Mouse (Mus musculus) spleen, postnatal 14 days (tissue): ENCODE data around the gene AU040320.

ENCODE experiments used
- DNase-seq, 2 experiments: peaks; one replicate each; pipeline ENCODE4 v3.0.0; 2021 to 2022; ENCODE audit warnings: low spot score in 2 of 2

Gene AU040320

GRCm38 (mm10) chr4:126750046-126750683, 3.2 kb upstream of the AU040320 start:
- no peak for DNase-seq

DNA sequence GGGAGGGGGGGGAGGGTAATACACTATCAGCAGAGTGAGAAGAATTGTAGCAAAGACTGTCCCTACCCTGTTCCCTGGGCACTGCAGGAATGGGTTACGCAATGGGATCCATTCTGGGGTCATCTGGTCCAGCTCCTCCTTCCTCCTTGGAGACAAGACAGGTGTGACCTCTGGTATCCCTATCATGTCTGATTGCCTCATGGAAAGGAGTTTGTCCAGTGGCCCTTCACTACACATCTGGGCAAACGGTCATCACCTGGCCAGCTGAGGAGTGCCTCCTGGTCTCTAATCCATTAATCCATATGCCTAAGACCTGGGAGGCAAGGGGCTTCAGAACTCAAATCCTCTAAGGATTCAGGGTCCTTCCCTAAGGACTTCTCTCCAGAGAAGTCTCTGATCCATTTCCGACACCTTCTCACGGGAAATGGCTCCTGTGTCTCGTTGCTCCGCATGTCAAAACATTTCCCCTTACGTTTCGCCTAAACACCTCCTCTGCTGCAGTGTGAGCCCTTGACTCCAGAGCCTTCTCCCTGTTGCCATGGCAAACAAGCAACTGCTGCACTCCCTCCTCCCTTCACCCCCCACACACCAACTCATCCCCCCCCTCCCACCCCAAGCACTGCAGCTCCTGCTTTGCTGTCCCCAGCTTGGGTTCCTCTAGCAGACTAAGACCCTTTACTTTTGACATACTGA, 2.3 kb upstream of the AU040320 start:
- DNase-seq = no peak

- DNase-seq = no peak
Measured at GRCm38 (mm10) chr4:126751556-126752023, 1.8 kb upstream of the AU040320 start.

GRCm38 (mm10) chr4:126752024-126752607, 1.2 kb upstream of the AU040320 start:
- DNase-seq = no peak

DNA sequence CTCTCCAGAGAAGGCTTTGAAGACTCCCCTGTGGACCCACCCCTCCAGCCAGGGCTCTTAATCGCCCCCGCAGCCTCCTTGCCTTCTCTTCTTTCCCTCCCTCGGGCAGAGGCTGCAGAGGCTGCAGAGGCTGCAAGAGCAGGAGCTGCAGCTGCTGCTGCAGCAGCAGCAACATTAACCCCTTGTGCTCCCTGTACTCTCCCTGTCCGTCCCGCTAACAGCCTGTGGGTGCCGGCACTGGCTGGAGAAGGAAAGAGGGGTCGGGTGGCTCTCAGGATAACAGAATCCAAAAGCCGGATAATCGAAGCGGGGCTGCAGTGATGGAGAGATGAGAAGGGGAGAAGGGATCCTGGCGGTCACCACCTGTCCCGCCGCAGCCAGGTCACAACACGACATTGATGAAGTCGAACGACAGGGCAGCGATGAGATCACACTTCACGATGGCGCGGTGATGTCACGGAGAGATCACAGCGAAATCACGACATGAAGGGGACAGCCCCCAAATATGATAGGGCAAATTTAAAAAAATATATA, 669 bp upstream of the AU040320 start:
- DNase-seq = no peak

GRCm38 (mm10) chr4:126754231-126754611, 877 bp downstream of the AU040320 start:
- no peak for DNase-seq

DNA sequence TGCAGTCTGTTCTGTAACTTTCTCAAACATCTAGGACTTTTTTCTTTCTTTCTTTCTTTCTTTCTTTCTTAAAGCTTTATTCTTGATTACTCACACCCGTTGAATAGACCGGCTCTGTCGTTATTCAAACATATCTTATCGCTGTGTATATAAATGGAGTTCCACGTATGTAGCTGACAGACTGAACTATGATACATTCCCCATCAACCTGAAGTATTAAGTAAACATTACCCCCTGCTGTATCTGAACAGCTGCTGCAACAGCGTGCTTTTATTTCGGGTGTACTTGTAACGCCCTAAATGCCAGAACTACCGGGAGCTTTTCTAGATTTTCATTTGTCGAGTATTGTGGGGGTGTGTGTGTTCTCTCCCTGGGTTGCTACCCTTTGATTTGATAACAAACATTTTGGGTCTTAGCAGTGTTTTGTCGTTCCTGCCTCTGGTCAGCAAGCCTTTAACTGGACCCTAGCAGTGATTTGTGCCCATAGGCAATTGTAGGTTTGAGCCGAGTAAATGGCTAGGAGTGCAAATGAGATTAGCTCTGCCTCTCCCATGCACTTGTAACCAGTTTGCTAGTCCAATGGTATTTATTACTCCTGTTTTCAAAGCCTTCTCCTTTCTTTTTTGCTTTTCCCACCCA, 1.5 kb downstream of the AU040320 start:
- DNase-seq = no peak

- no peak for DNase-seq
Measured at GRCm38 (mm10) chr4:126756766-126757165, 3.4 kb downstream of the AU040320 start.

DNA sequence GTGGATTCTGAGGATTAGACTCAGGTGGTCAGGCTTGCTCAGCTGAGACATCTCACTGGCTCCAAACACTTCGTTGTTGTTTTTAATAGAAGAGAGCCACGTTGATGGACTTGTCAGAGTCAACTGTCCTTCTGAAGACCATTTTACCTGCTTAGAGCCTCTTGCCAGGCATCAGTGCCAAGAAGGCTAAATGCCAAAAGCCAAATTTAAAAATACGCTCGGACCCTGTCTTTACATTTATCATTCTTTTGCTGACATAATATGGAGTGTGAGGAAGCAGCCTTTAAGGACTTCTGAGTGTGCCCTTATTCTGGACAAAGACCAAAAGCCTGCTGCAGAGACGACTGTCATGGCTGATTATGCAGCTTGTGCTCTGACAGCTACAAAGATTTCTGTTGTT, 5.0 kb downstream of the AU040320 start:
- no peak for DNase-seq

DNA sequence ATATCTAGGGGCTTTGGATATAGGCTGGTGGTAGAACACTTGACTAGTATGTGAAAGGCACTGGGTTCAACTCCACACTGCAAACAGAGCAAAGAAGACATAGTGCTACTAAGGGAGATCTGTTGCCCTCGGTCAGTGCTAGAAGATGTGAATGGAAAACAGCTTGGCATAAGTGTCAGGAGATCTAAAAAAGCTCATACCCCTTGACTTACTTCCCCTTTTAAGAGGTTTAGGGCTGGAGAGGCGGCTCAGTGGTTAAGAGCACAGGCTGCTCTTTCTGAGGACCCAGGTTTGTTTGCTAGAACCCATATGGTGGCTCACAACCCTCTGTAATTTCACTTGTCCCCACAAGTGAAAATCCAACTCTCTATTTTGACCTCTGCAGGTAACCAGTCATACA, 6.1 kb downstream of the AU040320 start:
- DNase-seq = no peak

DNA sequence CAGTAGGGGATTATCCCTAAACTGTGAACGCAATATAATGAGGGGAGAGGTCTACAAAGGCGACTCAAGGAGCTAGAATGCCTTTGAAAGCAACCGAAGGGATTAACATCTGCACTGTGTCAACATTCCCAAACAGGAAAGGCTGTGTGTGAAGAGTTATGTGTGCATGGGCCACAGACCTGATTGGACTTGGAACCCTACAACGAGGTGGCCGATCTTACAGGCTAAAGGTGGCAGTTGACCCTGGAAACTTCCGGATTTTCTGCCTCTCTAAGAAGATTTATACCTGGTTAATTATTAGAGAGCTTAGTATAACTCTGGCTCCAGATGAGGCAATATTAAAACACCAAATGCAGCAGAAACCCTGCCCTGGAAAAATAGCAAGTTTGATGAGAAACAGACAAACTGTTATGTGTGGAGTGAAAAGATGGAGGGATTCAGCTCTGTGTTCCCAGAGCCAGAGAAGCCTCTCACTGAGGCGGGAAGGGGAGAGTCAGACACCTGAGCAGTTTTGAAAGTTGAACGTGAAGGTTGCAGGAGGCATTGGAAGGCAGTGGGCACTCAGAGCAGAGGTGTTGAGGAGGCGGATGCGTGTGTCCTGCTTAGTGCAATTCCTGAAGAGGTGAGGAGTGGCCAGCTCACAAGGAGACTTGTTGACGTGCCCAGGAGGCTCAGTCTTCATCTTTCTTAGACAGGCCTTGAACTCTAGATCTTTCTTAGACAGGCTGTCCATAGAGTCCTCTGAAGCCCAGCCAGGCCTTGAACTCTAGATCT, 9.4 kb downstream of the AU040320 start:
- DNase-seq = no peak

GRCm38 (mm10) chr4:126763483-126763882, 10.1 kb downstream of the AU040320 start:
- no peak for DNase-seq

GRCm38 (mm10) chr4:126769800-126770563, 16.6 kb downstream of the AU040320 start:
- no peak for DNase-seq

DNA sequence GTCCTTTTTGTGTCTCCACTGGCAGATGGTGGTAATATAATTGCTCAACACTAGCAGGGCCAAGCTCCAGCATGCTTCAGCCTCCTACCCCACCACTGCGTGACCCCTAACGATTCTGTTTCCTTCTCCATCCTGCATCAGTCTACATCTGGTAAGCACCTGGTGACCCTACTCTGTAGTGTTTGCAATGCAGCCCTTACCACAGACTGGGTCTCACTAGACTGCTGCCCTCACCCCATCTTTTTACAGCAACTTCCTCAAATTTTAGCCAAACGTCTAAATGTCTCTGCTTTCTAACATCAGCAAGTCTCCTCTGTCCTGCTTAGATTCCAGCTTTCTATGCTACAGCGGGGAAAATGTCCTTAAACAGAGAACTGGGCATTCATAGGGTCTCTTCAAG, 17.5 kb downstream of the AU040320 start:
- DNase-seq = no peak

DNA sequence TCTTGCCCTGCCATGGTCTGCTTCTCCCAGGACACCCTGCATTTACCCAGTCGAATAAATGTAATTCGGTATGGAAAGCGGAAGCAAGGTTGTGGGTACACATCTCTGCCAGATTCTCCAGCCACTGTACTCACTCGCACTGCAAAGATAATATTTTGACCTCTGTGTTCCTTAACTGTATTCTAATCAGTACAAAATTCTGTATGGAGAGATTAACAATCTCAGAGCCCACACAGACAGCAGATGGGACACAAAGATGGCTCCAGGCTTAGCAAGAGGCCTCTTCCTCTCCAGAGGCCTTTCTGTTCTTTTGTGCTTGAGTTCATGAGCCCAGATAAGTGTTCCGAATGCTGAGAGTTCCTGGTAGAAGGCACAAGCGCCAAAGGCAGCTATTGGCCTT, 20.5 kb downstream of the AU040320 start:
- DNase-seq = no peak

DNA sequence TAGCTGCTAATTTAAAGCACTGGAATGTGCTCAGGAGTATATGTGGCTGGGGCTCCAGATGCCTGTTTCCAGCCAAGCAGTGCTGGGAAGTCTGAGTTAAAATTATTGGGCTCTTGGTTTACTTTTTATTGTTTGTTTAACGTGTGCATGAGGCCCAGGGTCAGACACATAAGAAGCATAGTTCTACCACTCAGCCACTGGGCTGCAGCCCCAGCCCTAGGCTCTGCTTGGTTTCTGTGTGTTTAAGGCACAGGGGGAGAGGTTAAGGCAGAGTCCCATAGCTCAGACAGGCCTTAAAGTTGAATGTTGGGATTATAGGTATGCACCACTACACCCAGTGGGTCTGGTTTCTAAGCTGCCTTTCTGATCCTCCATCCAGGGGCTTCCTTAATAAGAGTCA, 21.8 kb downstream of the AU040320 start:
- DNase-seq = no peak

DNA sequence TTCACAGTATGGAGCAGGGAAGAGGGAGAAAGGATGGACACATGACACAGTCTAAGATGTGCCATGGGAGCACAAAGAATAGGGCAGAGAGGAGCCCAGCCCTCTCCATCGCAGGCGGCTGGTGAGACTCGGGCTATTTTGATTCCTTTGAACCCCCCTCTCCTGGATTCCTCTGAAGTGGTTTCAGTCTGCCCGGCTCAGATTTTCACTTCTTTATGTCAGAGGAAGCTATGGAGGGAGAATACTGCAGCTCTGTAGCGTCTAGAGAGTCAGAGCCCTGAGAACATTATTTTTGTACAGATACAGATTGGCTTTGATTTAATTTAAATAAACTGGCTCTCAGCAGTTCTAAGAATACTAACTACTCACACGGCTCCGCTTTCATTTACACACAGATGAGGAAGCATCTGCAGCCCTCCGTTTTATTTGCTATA, 25.8 kb downstream of the AU040320 start:
- DNase-seq = no peak

GRCm38 (mm10) chr4:126779826-126780775, 26.8 kb downstream of the AU040320 start:
- DNase-seq = no peak

- no peak for DNase-seq
Measured at GRCm38 (mm10) chr4:126781871-126782270, 28.5 kb downstream of the AU040320 start.

GRCm38 (mm10) chr4:126782512-126782911, 29.2 kb downstream of the AU040320 start:
- no peak for DNase-seq
